Mouse (Mus musculus) bone marrow, adult 2 months (tissue): ENCODE results near the gene Cyb561a3. TPM values are rescaled to one million over a fixed set of nuclear protein-coding genes. Genes with fewer than 3 reads are reported as not detected.

Experiments used
- H3K27ac ChIP-seq: fragments of 200-500 bp; 2 replicates; pipeline ENCODE4 v1.5.1; 2012; ENCODE audit warnings: low read depth, mild to moderate bottlenecking, control low read depth, inconsistent platforms, low read length; ENCODE audit not compliant: control insufficient read depth, poor library complexity, insufficient read depth
- H3K4me1 ChIP-seq: fragments of 200-500 bp; 2 replicates; pipeline ENCODE4 v1.6.1; 2011; ENCODE audit warnings: low read length; ENCODE audit not compliant: control insufficient read depth, insufficient read depth
- H3K4me3 ChIP-seq: fragments of 200-500 bp; replicated peaks from 2 replicates; pipeline ENCODE3; 2011; ENCODE audit warnings: mild to moderate bottlenecking, low read depth, low read length, control low read depth; ENCODE audit not compliant: control insufficient read depth
- CTCF ChIP-seq: fragments of 200-500 bp; IDR thresholded peaks from 2 replicates; pipeline ENCODE4 v1.5.1; 2011; ENCODE audit warnings: low read length, control low read depth; ENCODE audit not compliant: control insufficient read depth, insufficient read depth
- POLR2A ChIP-seq: fragments of 200-500 bp; IDR thresholded peaks from 2 replicates; pipeline ENCODE4 v1.6.1; 2011; ENCODE audit warnings: low read depth, mild to moderate bottlenecking, control low read depth, low read length, borderline replicate concordance; ENCODE audit not compliant: control insufficient read depth
- WGBS: fragments of 180-500 bp; shearing (Covaris S2); methylation state at CpG from one replicate; pipeline ENCODE4 v1.1.7; 2018; 5-methylcytosine and 5-hydroxymethylcytosine counted together
- polyA plus RNA-seq: library from polyadenylated mRNA; stranded (reverse); fragments of >200 nt; gene quantifications from 2 replicates; pipeline ENCODE4 v1.2.4, GENCODE M21; 2011; ENCODE audit warnings: low replicate concordance; ENCODE audit not compliant: missing spikeins, insufficient read depth, insufficient read length

Gene Cyb561a3
- polyA plus RNA-seq, 1 experiment: 34.4 TPM

GRCm38 (mm10) chr19:10608573-10609240 lies 31.7 kb downstream of the Cyb561a3 start:
- WGBS: 93% methylated on average over 5 of the region's 5 CpGs
- H3K27ac ChIP-seq: no peak overlapping the region
- no peak for TF ChIP-seq POLR2A
- no peak for TF ChIP-seq CTCF

DNA sequence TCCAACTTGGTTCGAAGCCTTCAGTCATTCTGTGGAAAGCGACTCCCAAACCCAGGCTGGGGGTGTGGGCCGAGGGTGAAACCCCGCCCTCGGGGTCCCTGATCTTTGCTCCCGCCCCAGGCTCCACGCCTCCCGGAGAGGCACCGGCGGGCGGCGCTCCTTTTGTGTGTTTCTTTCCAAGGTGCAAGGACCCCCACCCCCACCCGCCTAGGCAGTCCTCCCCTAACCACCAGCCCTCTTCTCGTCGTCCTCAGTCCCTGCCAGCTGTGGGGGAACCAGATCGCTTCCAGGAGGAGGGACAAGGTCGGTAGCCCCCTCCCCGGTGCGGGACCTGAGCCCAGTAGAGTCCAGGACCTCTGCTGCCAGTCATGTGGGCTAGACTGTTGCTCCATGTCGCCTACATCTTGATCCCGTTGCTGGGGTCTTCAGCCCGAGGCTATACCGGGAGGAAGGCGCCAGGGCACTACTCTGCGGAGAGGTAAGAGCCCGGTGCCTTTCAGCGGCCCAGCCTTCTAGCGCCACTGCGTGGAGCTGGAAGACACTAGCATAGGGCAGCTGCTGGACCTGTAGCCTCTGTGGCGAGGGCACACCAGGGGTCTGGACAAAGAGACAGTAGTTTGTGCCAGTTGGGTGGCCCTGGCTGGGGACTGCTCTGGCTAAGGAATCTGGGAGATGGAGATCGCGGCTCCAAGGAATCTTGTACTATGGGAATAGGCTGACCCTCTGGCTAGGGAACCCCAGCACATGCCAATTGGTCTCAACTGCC lies 57.3 kb downstream of the Cyb561a3 start, which contains the start of gene Vwce:
Gene Vwce (plus strand): TSS at position 108 of the 766 bp plus-strand sequence.
- no peak within 1 kb of the TSS for H3K27ac ChIP-seq
- H3K4me1 ChIP-seq: no peaks in the 10 kb centered on the region
- 4% methylated on average over 32 of the region's 32 CpGs for WGBS
- TF ChIP-seq POLR2A (no peak), CTCF (peak; percentile 35; the same call in 1 of the 2 replicates)
- peak within 1 kb of the TSS; percentile 34 for H3K4me3 ChIP-seq

More at GRCm38 (mm10) chr19:10608573-10609240, 31.7 kb downstream of the Cyb561a3 start:
- Histone ChIP-seq H3K4me3 (no peak overlapping the region), H3K4me1 (no peaks in the 10 kb centered on the region)

DNA sequence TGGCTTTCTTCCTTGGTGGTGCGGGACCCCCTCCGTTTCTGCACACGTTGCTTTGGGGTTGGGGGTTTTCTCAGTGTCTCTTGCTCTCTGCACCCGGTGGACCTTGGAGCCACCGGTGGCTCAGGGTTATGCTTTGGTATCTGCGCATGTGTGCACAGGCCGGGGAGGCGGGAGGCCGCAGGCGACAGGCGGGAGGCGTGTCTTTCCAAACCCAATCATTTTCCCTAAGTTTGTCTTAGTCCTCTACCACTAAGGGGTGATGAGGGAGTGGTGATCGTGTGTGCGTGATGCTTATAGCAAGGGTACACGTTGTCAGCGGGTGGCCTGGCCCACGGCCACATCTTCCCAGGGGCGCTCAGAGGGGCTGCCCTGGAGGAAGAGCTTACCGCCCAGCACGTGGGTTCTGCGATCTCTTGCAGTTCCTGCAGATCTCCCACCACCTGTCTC lies 57.9 kb downstream of the Cyb561a3 start:
- no peak for TF ChIP-seq POLR2A
- no peak for TF ChIP-seq CTCF
- Histone ChIP-seq H3K4me1 (no peaks in the 10 kb centered on the region), H3K27ac (no peak overlapping the region), H3K4me3 (peak overlapping the region; percentile 0)
- WGBS: 3% methylated on average over 21 of the region's 21 CpGs

- TF ChIP-seq CTCF (no peak), POLR2A (no peak)
- Histone ChIP-seq H3K4me1 (no peaks in the 10 kb centered on the region), H3K4me3 (no peak overlapping the region), H3K27ac (no peak overlapping the region)
- 83% methylated on average over 7 of the region's 7 CpGs for WGBS
Measured at GRCm38 (mm10) chr19:10637840-10638239, 60.9 kb downstream of the Cyb561a3 start.

GRCm38 (mm10) chr19:10640080-10640479 lies 63.1 kb downstream of the Cyb561a3 start:
- no peak for TF ChIP-seq POLR2A
- TF ChIP-seq CTCF: no peak
- Histone ChIP-seq H3K4me1 (no peaks in the 10 kb centered on the region), H3K27ac (no peak overlapping the region), H3K4me3 (no peak overlapping the region)
- WGBS: 7% methylated on average over 5 of the region's 5 CpGs

GRCm38 (mm10) chr19:10640589-10641378 lies 63.8 kb downstream of the Cyb561a3 start:
- TF ChIP-seq CTCF (no peak), POLR2A (no peak)
- Histone ChIP-seq H3K27ac (no peak overlapping the region), H3K4me3 (no peak overlapping the region), H3K4me1 (no peaks in the 10 kb centered on the region)
- WGBS: 46% methylated on average over 13 of the region's 13 CpGs

Other genes with a start within 250 kb of the Cyb561a3 start
- gene Syt7, start 188.1 kb upstream of the Cyb561a3 start, polyA plus RNA-seq: 0.37 and 1.9 TPM in 2 replicates
- not detected in 2 replicates for gene Lrrc10b, start 119.7 kb upstream of the Cyb561a3 start, polyA plus RNA-seq
- gene Ppp1r32, start 94.2 kb upstream of the Cyb561a3 start, polyA plus RNA-seq: 1.00 and 2.9 TPM in 2 replicates
- 46.7 and 87.1 TPM in 2 replicates for gene Cpsf7, start 51.9 kb upstream of the Cyb561a3 start, polyA plus RNA-seq
- gene Sdhaf2, start 51.0 kb upstream of the Cyb561a3 start, polyA plus RNA-seq: 23.6 and 31.2 TPM in 2 replicates
- gene Tmem216, start 20.9 kb upstream of the Cyb561a3 start, polyA plus RNA-seq: 18.5 and 25.1 TPM in 2 replicates
- gene Tmem138, start 190 bp downstream of the Cyb561a3 start, polyA plus RNA-seq: 7.2 and 16.5 TPM in 2 replicates
- 59.3 and 107 TPM in 2 replicates for gene Ddb1, start 28.2 kb downstream of the Cyb561a3 start, polyA plus RNA-seq
- 3.7 and 5.3 TPM in 2 replicates for gene Tkfc, start 28.5 kb downstream of the Cyb561a3 start, polyA plus RNA-seq
- 0.41 and 0.77 TPM in 2 replicates for gene Vwce, start 57.0 kb downstream of the Cyb561a3 start, polyA plus RNA-seq
- not detected in 2 replicates for gene Pga5, start 100.9 kb downstream of the Cyb561a3 start, polyA plus RNA-seq
- 14.4 and 29.5 TPM in 2 replicates for gene Vps37c, start 111.6 kb downstream of the Cyb561a3 start, polyA plus RNA-seq
- gene Cd5, start 161.8 kb downstream of the Cyb561a3 start, polyA plus RNA-seq: 1.1 and 2.2 TPM in 2 replicates